Mouse (Mus musculus) heart, adult 9 months (tissue): ENCODE results near the gene Tmem106b.
A peak's percentile ranks its signal among the peaks of the same experiment; 100 is the strongest.

Experiments used
- DNase-seq, 2 experiments: peaks; one replicate each; pipeline ENCODE4 v3.0.0; 2022; ENCODE audit warnings: low spot score in 2 of 2

Gene Tmem106b

DNA sequence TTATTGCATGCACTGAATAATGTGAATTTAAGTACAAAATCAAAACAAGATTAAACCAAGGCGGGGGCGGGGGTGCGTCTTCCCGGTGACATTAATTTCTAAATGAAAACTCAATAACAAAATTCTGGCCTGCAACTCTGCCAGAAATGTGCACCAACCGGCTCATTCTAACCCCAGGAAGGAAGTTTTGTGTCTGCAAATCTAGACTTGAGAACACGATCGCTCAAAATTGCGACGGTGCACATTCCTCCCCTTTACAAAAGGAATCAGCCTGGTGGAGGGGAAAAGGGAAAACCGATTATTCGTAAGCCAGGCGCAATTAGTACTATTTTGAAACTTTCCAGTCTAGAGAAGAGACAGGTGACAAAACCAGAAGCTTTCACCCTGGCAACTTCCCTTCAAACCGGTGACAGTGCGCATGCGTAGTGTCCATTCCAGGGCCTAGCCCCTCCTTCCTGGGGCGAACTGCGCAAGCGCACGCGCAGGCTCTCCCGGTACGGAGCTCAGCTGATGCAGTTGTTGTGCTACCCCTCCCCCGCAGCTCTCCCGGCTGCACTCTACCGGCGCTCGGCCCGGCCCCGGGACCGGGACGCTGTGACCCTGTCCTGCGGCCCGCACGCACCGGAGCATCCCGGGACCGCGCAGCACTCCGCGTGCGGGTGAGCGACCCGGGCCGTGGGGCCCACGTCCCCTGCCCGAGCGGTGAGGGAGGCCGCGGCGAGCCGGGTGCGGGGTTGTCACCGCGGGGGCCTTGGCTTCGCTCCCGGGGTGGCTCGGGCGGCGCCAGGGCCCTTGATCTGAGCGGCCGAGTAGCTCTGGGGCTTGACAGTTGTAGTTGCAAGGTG is at the start of gene Tmem106b:
TSS of gene Tmem106b (plus strand) at position 458 of the 845 bp plus-strand sequence.
- peak; percentile 96 to 97 for DNase-seq

DNA sequence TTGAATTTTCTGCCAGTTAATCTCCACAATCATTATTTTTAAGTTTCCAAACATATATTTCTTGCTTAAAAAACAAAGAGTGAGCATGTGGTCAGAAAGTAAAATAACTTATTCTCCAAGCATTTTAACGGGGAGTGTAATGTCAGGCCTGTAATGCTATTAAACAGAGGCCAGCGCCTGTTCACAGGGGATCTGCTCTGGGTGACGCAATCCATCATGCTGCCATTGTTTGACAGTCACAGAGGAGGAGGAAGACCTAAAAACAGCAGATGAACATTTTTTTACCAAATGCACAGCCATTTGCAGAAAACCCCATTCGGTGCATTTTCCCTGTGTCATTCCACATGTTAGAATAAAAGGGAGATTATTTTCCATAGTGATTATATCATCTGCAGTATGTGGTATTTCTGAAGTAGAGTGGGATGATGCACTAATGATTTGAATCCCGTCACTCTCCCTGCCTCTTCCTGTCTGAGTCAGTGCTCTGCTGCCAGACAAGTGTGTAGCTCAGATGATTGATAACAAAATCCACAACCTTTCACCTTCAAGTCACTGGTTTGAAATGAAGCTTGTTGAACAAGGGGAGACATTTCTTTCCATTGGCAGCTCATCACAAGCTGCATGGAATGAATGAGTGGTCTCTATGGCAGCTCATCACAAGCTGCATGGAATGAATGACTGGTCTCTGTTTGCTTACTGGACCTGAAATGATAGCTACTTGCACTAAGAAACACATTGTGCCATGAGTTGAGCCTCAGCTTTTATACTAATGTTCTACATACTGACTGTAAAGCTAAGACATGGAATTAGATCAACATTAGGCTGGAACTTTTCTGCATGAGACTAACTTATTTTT is 48.1 kb upstream of the Tmem106b start:
- DNase-seq: no peak

DNA sequence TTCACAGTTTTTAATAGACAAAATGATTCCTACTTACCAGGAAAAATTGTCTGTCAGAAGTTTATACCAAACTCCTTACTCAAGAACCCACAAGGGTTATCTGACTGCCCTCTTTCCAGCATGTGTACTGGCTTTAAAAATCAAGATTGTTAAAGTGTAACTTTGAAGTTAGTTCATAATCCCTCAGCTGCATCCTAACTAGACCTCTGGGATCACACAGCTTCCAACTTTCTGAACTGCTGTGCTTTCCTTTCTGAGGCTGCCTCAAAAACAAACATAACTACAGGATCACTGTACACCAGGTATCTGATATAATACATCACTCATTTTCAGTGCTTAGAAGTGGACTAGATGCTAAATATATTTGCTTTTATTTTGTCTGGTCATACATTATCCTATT is 39.0 kb upstream of the Tmem106b start:
- DNase-seq: no peak

DNA sequence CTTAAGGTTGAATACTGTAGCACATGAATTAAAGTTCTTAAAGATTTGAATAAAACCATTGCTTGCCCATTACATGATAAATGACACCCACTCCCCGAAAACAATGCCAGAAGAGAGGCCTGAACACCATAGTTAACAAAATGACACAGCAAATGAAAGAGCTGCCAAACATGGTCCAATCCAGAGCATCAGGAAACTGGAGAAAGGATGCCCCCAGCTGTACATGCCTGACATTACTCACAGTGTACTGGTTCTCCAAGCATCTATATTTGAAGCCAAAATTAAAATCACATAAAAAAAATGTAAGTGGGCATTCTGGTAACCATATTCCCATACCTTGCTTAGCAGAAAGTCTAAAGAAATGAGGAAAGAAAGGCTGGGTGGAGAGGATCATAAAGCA is 38.6 kb upstream of the Tmem106b start:
- DNase-seq: no peak

DNA sequence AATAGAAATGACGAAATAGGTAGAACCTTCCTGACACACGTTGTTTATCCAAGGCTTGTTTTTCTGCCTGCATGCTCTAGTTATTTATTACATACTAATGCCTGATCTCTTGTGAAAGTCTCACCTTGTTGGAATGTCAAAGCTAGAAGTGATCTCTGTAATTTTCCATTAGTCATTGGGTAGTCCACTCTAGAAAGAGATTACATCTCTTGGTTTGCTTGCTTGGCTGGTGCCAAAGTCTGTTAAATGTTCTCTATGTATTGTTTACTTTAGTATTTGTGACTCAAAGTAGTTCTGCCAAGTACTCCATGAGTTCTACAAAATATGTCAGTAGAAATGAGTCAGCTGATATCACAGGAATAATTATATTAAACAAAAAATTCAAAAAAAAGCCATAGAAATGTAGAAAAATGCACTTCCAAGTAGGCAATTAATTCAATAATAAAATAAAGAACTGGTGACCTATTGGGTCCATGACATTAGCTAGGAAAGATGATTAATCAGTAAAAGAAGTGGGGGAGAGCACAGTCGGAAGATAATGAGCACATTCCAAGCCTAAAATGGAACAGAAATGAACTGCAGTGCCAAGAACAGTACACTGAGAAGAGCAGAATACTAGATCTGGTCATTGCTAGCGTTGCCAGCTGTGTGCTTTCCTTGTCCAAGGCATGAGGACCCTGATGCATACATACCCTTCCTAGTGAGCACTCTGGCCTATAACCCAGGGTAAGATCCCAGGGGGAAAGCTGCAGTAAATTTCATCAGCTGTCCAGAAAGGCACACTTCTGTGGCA is 17.0 kb upstream of the Tmem106b start:
- no peak for DNase-seq

DNA sequence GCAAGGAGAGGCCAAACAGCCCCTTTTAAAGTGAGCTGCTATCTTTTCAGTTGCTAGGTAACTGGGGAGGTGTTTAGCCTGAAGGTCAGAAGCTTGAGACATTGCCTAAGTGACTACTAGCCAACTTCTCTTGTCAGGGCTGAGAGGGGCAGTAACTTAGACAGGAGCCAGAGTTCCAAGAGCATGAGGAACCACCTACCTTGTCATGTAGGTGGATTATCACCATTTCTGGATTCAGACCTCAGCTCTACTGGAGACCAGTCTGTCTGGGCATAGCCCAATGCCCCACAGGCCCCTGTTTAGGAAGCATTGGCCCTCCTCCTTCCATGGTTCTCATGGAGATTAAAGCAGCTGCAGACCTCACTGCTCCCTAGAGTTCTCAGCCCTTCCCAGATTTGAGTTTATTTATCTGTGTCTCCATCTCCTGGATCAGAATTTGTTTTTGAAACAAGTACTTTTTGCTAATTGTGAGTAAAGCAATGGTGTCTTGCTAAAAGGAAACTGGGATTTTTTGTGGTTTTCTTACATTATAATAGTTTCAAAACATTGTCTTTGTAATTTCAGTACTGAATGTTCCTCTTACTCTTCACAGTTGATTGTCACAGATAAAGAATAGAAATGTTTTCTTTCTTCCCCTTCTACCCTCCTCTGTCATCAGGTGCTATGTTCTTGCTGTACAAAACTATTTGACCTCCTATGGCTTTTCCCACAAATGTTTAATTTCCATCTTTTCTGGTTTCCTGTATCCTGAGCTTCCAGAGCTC is 8.1 kb upstream of the Tmem106b start:
- no peak for DNase-seq

DNA sequence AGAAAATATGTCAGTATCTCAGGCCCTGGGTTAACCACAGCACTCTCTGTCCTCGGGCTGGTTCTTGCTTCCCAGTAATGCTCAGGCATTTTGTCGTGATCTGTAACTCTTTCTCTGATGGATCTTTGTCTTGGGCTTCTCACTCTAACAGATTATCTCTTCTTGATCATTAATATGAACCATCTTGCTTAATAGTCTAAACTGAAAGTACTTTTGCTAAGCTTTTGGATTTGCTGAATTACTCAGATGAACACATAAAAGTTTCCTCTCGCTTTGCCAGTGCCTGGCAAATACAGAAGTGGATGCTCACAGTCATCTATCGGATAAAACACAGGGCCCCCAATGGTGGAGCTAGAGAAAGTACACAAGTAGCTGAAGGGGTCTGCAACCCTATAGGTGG is 7.5 kb upstream of the Tmem106b start:
- DNase-seq: no peak

DNA sequence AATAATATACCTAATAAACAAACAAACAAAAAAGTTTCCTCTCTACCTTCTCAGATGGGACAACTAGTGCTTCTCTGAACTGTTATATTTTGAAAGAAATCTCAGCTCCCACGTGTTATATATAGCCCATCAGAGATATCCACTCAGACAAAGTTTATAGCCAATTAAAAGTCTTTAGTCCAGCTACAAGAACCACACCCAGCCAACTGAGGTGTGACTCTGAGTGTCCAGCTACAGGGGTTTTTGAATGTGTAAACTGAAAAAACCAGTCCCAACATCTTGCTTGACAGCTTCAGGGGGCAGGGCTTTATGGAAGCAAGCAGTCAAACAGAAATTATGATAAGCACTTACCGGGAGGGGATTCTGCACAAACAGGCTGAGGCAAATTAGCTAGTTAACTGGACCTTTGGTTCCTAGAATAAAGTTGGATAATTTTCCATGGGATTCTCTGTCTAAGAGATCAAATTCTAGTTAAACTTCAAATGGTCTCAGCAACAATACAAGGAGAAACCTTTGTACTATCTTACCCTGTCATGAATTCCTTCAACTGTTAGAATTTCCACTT is 6.8 kb upstream of the Tmem106b start:
- DNase-seq: no peak

DNA sequence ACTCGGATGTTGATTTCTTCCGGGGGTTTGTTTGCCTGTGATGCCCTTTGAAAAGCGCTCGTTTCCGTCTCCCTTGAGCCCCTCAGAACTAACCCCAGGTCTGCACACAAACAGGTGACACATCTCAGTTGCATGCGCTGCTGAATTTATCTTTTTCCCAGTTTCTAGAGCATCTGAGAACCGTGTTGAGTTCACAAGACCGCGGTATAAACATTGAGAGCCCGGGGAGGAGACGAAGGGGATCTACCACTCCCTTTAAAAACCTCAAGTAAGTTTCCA is 527 bp downstream of the Tmem106b start:
- peak; percentile 15 to 22 for DNase-seq

DNA sequence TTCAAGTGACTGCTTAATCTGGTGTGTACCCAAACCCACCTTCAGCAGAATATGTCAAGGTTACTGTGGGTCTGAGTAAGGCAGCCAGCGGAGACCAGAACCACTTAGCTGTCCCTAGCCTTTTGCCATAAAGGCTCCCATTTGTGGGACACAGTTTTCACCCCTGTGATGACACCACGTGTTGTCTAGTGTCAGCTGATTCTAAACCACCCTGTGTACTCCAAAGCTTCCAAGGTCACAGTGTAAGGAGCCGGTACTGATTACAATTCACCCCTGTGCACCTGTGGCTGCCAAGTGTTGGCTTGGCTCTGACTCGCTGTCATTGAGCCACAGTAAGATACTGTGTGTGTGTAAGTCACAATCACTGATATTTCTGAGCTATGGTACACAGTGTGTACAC is 926 bp downstream of the Tmem106b start:
- DNase-seq: peak; percentile 61 to 68

DNA sequence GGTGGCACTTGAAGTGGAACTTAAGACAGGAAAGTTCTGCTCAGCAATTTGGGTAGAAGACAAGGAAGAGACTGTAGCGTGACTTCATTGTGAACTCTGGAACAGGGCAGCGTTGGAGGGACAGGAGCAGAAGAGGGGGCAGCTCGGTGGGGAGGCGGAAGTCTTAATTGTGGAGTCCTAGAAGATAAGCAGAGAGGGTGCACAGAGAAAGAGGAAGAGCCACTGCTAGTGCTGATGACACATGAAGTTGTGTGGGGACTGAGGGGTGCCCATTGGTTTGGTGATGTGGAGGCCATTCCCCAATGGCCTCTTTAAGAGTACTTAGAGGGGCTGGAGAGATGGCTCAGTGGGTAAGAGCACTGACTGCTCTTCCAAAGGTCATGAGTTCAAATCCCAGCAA is 3.5 kb downstream of the Tmem106b start:
- no peak for DNase-seq

DNA sequence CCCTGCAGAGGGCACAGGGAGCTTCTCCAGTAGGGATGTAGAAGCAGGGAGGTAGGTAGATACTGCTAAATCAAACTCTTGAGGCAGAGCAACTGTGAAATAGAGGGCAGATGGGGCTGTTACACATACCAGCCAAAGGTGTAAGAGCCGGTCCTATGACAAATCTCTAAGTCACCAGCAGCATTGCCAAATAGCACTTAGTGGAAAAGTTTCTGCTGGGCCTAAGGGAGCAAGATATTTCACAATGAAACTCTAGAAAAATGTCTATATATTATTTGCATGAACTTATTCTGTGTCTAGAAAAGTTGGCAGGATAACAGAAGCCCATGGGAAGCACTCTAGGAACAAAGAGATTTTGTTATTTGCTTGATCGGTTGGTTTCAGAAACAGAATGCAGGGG is 4.3 kb downstream of the Tmem106b start:
- no peak for DNase-seq

DNA sequence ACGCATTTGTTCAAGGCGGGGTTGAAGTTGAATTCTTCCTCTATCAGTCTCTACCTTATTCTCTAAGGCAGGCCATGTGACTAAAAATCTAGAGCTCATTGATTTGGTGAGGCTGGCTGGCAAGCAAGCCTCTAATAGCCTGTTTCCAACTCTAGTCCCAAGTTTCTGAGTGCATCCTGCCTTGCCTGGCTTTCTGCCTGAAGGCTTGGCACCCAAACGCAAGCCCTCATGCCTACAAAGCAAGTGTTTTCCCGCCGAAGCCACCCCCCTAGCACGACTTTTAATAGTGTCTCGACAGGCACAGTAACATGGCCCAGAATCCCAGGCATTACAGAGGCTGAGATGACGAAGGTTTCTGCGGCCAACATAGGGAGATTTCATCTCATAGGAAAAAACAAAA is 13.3 kb downstream of the Tmem106b start:
- DNase-seq: no peak

DNA sequence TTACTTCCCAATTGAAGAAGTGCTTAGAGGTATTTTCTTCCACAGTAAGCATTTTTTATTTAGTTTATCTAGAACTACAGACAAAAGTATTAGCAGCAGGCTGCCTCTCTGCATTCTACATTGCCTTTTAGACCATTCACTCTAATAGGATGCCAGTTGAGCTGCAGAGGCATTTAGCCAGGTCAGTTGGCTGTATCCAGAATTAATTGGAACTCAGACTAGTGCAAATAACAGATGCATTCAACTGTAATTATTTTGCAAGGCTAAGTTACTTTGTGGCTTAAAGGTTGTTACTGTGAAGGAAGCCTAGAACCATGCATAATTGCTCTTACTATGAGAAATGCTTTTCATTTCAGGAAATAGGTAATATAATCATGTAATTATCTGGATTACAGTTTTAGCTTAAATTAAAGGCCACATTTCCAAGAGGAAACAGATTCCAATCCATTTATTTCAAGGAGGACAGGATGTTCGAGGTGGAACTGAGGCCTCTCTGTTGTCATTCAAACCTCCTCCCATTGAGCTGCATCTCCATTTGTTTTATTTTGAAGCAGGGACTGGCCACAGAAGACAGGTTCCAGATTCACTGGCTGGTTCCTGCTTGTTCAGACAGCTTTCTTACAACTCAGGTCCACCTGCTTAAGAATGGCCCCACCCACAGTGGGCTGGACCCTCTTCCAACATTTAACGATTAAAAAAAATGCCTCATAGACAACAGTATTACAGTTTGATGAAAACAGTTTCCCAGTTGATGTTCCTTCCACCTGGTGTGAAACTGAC is 27.3 kb downstream of the Tmem106b start:
- DNase-seq: no peak

DNA sequence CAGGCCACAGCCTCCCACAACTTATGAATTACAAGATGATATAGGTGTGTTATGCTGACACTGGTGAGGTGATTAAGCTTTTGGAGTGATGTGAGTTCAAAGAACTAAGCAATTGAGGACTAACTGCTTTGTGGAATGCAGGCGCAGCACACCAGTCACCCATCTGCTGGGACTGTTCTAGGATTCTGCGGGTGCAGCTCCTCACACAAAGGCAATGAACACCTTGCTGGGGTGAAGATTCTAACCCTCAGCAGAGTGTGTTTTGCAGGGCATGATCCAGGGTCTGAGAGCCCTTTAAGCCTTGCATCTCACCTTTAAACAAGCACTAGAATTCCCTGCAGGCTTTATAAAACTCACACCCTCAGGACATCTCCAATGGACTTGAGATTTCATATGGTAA is 30.6 kb downstream of the Tmem106b start:
- no peak for DNase-seq

DNA sequence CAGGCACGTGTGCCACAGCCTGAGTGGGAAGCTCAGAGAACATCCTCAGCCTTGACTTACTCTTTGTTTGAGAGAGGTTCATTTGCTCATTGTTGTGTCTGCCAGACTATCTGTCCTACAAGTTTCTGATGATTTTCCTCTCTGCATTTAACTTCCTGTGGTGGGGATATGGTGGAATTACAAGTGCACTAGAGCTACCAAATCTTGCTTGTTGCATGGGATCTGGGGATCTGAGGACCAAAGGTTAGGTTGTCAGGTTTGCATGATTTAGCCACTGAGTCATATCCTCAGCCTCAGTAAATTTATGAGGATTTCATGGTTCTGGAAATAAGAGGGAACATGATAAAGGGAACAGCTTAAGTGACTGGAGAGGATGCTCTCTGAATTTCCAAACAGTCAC is 39.1 kb downstream of the Tmem106b start:
- DNase-seq: no peak

DNA sequence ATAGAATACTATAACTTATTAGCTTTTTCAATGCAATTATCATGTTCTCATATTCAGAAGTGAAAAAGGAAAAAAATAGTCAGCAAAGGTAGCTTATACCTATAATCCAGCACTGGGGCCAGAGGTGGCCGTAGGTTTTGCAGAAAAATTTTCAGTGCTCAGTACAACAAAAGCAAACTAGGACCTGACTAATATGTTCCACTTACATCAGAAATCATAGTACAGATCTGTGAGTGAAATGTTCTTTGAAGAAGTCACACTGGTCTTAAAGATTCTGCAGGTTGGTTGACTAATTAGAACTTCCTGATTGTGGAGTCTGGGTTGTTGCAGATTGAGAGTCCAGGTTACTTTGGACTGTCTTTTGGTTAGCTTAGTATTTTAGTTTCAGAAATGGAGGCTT is 67.7 kb downstream of the Tmem106b start:
- DNase-seq: no peak
